Mouse (Mus musculus): ENCODE results near the gene Fbxl5. TPM values are rescaled to one million over a fixed set of nuclear protein-coding genes. Genes with fewer than 3 reads are reported as not detected.

The Fbxl5 gene
- total RNA-seq (2021): 10 to 100 TPM; 32.6 to 39.0 TPM
- polyA plus RNA-seq (2012; rRNA removed): 20.1 and 32.0 TPM in 2 replicates
- long read RNA-seq, transcript Fbxl5-201 (11 exons, 2,858 nt): major isoform, 28 of 41 reads
- long read RNA-seq, partial matches to known transcripts: 6 of 41 reads
- long read RNA-seq, other reads (novel, unspliced or antisense): 6 of 41 reads

DNA sequence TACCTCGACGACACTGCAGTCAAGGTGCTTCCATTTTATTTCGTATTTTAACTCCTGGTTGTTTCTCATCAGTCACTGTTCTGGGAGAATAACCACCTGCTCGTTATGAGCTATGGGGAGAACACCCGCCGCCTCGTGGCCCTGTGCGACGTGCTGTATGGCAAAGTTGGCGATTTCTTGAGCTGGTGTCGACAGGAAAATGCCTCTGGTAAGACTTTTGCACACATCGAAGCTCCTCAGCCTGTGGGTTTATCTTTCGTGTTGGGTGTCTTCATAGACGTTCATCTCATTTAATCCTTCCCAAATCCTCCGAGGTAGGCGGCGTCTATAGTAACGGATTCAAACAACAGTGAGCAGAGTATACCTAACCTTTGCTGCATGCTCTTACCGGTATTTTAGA, at the start of gene Fbxl5:
Fbxl5 (minus strand) TSS at position 101 of the 400 bp plus-strand sequence.
- Histone ChIP-seq H3K36me3 (ENCODE audit: control insufficient read depth, insufficient read depth, low read length) (no peaks in the 10 kb centered on the region), H3K4me3 (no peak within 1 kb of the TSS), H3K4me1 (ENCODE audit: control insufficient read depth, insufficient read depth, low read length) (no peaks in the 10 kb centered on the region), H3K27ac (no peak within 1 kb of the TSS), H3K79me2 (replicated peaks; ENCODE audit: control insufficient read depth, insufficient read depth, low read length) (no peaks in the 10 kb centered on the region), H3K27me3 (ENCODE audit: control insufficient read depth, insufficient read depth, low read length) (no peaks in the 10 kb centered on the region), H3K9ac (ENCODE audit: low read depth, low read length) (no peak within 1 kb of the TSS)
- intact Hi-C loops (cut with DNase I): no loop called here
- WGBS: 82% methylated on average over 19 of the region's 19 CpGs
- TF ChIP-seq EP300 (IDR thresholded peaks at IDR 0.05; ENCODE audit: insufficient read depth, low read depth, low read length): no peak
- TF ChIP-seq CTCF (IDR thresholded peaks at IDR 0.05): no peak
- no peak for TF ChIP-seq POLR2A (IDR thresholded peaks at IDR 0.05; ENCODE audit: insufficient read depth, low read depth, low read length)
- DNase-seq: no peak

DNA sequence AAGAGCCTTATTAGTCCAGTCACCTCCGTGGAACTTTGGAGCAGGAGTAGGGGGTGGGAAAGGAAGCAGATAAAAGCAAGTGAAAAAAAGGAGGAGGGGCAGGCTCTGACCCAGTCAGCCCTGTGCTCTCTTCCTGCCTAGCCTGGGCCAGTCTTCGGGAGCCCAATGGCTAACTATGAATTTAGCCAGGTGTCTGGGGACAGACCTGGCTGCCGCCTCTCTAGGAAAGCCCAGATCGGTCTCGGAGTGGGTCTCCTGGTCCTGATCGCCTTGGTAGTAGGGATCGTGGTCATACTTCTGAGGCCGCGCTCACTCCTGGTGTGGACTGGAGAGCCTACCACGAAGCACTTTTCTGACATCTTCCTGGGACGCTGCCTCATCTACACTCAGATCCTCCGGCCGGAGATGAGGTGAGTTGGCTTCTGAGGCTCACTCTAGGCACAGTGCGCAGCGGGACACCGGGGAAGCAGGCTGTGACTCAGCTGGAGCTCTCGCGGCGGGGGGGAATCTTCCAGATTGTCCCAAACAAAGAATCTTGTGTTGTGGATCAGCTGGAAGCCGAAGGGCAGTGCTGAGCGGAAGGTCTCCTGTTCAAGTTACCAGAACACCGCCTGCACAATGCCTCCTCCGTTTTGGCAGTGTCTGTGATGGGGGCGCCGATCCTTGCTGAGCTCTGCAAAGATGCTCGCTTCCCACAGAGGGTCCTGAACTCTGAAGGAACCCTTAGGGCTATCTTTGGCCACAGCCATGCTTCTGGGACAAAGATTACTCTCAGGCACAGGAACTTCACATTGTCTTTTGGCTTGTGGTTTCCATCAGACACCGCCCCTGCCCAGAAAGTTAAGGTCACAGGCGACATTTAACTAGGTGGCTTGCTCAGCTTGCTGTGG, 47.5 kb upstream of the Fbxl5 start:
- Histone ChIP-seq H3K9ac (ENCODE audit: low read depth, low read length) (peak overlapping the region; percentile 80), H3K79me2 (replicated peaks; ENCODE audit: control insufficient read depth, insufficient read depth, low read length) (no peaks in the 10 kb centered on the region), H3K4me1 (ENCODE audit: control insufficient read depth, insufficient read depth, low read length) (peaks cover 3% of the 10 kb centered on the region), H3K27me3 (ENCODE audit: control insufficient read depth, insufficient read depth, low read length) (no peaks in the 10 kb centered on the region), H3K36me3 (ENCODE audit: control insufficient read depth, insufficient read depth, low read length) (peaks cover 3% of the 10 kb centered on the region), H3K4me3 (peak overlapping the region; percentile 60), H3K27ac (peak overlapping the region; percentile 92)
- intact Hi-C loops (cut with DNase I): loop anchor here (2.0 kb wide), 1 partner anchor 14 kb away; no protein-coding TSS in a partner anchor
- peak; percentile 67 to 68 for DNase-seq
- TF ChIP-seq EP300 (IDR thresholded peaks at IDR 0.05; ENCODE audit: insufficient read depth, low read depth, low read length) (0 out of 2 replicates have a peak, but pooled peaks have one; percentile 49), POLR2A (IDR thresholded peaks at IDR 0.05; ENCODE audit: insufficient read depth, low read depth, low read length) (peak; percentile 70), CTCF (IDR thresholded peaks at IDR 0.05) (no peak)
- WGBS: 3% methylated on average over 28 of the region's 28 CpGs

DNA sequence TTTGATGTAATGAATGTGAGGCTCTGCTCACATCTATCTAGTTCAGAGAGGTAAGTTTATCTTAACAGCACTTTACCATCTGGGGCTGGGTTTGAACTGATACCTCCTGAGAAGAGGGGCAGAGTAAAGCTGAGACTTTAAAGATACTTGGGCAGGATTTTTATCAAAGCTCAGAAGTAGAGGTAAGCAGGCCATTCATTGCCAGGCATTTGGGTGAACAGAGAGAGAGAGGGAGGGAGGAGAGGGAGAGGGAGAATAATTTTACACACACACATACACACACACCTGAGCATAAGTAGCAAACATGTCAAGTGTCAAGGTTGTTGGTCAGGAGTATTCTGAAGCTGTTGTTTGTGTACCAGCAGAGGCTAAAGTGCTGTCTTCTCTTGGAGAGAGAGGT, 46.8 kb upstream of the Fbxl5 start, which contains the start of gene Cd38:
Cd38 (plus strand) TSS at position 301 of the 400 bp plus-strand sequence.
- intact Hi-C loops (cut with DNase I): loop anchor here (2.0 kb wide), 1 partner anchor 13 kb away; no protein-coding TSS in a partner anchor
- DNase-seq: no peak
- Histone ChIP-seq H3K9ac (ENCODE audit: low read depth, low read length) (peak within 1 kb of the TSS; percentile 80), H3K27me3 (ENCODE audit: control insufficient read depth, insufficient read depth, low read length) (no peaks in the 10 kb centered on the region), H3K27ac (peak within 1 kb of the TSS; percentile 92), H3K79me2 (replicated peaks; ENCODE audit: control insufficient read depth, insufficient read depth, low read length) (no peaks in the 10 kb centered on the region), H3K36me3 (ENCODE audit: control insufficient read depth, insufficient read depth, low read length) (peaks cover 3% of the 10 kb centered on the region), H3K4me1 (ENCODE audit: control insufficient read depth, insufficient read depth, low read length) (peaks cover 3% of the 10 kb centered on the region), H3K4me3 (peak within 1 kb of the TSS; percentile 60)
- TF ChIP-seq CTCF (IDR thresholded peaks at IDR 0.05): no peak
- TF ChIP-seq POLR2A (IDR thresholded peaks at IDR 0.05; ENCODE audit: insufficient read depth, low read depth, low read length): no peak

DNA sequence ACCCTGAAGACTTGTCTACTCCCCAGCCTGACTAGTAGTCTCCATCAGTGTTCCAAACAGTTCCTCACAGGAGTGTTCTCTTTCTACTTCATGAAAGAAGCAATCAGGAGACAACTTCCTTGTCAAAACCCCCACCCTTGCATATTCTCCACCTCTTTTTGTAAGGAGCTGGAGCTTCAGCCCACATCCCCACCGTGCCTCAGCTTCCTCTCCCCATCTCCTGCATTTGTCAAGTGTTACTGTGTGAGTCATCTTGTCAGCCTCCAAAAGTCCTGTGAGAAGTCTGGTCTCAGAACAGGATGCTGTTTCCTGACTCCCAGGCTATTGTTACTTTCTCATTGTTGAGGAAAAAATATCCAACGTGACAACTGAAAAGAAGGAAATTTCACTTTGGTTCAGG, 43.9 kb upstream of the Fbxl5 start:
- intact Hi-C loops (cut with DNase I): loop anchor here (2.0 kb wide), 1 partner anchor 21 kb away; no protein-coding TSS in a partner anchor
- DNase-seq: no peak
- no peaks in the 10 kb centered on the region for H3K36me3 ChIP-seq (ENCODE audit: control insufficient read depth, insufficient read depth, low read length)
- H3K9ac ChIP-seq (ENCODE audit: low read depth, low read length): no peak overlapping the region
- H3K27me3 ChIP-seq (ENCODE audit: control insufficient read depth, insufficient read depth, low read length): no peaks in the 10 kb centered on the region
- peak overlapping the region; percentile 57 for H3K27ac ChIP-seq
- no peaks in the 10 kb centered on the region for H3K79me2 ChIP-seq (replicated peaks; ENCODE audit: control insufficient read depth, insufficient read depth, low read length)
- WGBS: 23% methylated on average over 2 of the region's 2 CpGs
- TF ChIP-seq CTCF (IDR thresholded peaks at IDR 0.05) (no peak), EP300 (IDR thresholded peaks at IDR 0.05; ENCODE audit: insufficient read depth, low read depth, low read length) (peak; percentile 55; the same call in 1 of the 2 replicates), POLR2A (IDR thresholded peaks at IDR 0.05; ENCODE audit: insufficient read depth, low read depth, low read length) (no peak)
- H3K4me3 ChIP-seq: no peak overlapping the region
- H3K4me1 ChIP-seq (ENCODE audit: control insufficient read depth, insufficient read depth, low read length): no peaks in the 10 kb centered on the region; the same call in 1 of the 2 replicates

DNA sequence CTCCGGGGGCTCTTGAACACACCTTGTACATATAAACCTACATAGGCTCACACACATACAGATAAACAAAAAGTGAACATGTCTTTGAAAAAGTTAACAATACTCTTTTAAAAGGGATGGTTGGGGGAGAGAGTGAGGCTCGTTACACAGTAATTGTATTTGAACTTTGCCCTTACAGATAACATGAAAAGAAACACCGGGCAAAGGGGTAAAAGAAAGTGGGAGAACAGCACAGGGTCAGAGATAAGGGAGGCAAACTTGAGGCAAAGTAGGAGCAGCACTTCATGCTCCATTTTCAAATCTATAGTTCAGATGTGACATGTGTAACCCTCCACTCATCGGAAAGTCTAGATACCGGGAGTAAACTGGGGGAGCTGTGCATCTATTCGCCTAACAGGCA, 42.2 kb upstream of the Fbxl5 start:
- no peak for TF ChIP-seq EP300 (IDR thresholded peaks at IDR 0.05; ENCODE audit: insufficient read depth, low read depth, low read length)
- TF ChIP-seq CTCF (IDR thresholded peaks at IDR 0.05): no peak
- TF ChIP-seq POLR2A (IDR thresholded peaks at IDR 0.05; ENCODE audit: insufficient read depth, low read depth, low read length): no peak
- Histone ChIP-seq H3K9ac (ENCODE audit: low read depth, low read length) (no peak overlapping the region), H3K79me2 (replicated peaks; ENCODE audit: control insufficient read depth, insufficient read depth, low read length) (no peaks in the 10 kb centered on the region), H3K4me3 (no peak overlapping the region), H3K4me1 (ENCODE audit: control insufficient read depth, insufficient read depth, low read length) (no peaks in the 10 kb centered on the region; the same call in 1 of the 2 replicates), H3K27ac (no peak overlapping the region), H3K36me3 (ENCODE audit: control insufficient read depth, insufficient read depth, low read length) (no peaks in the 10 kb centered on the region), H3K27me3 (ENCODE audit: control insufficient read depth, insufficient read depth, low read length) (no peaks in the 10 kb centered on the region)
- no peak for DNase-seq
- WGBS: 62% methylated on average over 6 of the region's 6 CpGs
- intact Hi-C loops (cut with DNase I): loop anchor here (2.0 kb wide), 1 partner anchor 19 kb away; no protein-coding TSS in a partner anchor
